Mouse (Mus musculus) splenic B cell, adult 2 months (primary cell): ENCODE data around the gene S100a4.

Source experiments
- DNase-seq: peaks from one replicate; pipeline ENCODE4 v3.0.0-alpha.2; 2011; ENCODE audit warnings: low read depth, low spot score
- H3K27me3 ChIP-seq: 2 replicates; pipeline ENCODE4 v1.6.1; 2012; ENCODE audit warnings: mild to moderate bottlenecking, low read length, moderate library complexity, mixed read lengths; ENCODE audit not compliant: control insufficient read depth, poor library complexity, insufficient read depth, severe bottlenecking
- H3K36me3 ChIP-seq: 2 replicates; pipeline ENCODE4 v1.6.1; 2012; ENCODE audit warnings: mild to moderate bottlenecking, low read length, moderate library complexity, mixed read lengths; ENCODE audit not compliant: control insufficient read depth, poor library complexity, insufficient read depth, severe bottlenecking

S100a4 gene

GRCm38 (mm10) chr3:90603623-90604022 lies at the start of gene S100a4:
Gene S100a4, plus strand, starts transcription at chr3:90603771.
- no peaks in the 10 kb centered on the region for H3K36me3 ChIP-seq
- no peaks in the 10 kb centered on the region for H3K27me3 ChIP-seq
- peak; percentile 46 for DNase-seq

- no peaks in the 10 kb centered on the region for H3K27me3 ChIP-seq
- DNase-seq, result no peak
- no peaks in the 10 kb centered on the region for H3K36me3 ChIP-seq
These were observed 47.6 kb upstream of the S100a4 start for GRCm38 (mm10) chr3:90555954-90556353.

GRCm38 (mm10) chr3:90560008-90560628 lies 43.5 kb upstream of the S100a4 start, which contains the start of gene S100a3:
Gene S100a3, plus strand, starts transcription at chr3:90560578.
- H3K36me3 ChIP-seq, result no peaks in the 10 kb centered on the region
- H3K27me3 ChIP-seq, result no peaks in the 10 kb centered on the region
- no peak for DNase-seq

GRCm38 (mm10) chr3:90574691-90575090 lies 28.9 kb upstream of the S100a4 start:
- no peak for DNase-seq
- Histone ChIP-seq H3K27me3 (no peaks in the 10 kb centered on the region), H3K36me3 (no peaks in the 10 kb centered on the region)

GRCm38 (mm10) chr3:90575320-90575719 lies 28.3 kb upstream of the S100a4 start:
- DNase-seq, result no peak
- no peaks in the 10 kb centered on the region for H3K27me3 ChIP-seq
- H3K36me3 ChIP-seq, result no peaks in the 10 kb centered on the region

GRCm38 (mm10) chr3:90576351-90577001 lies 27.1 kb upstream of the S100a4 start:
- Histone ChIP-seq H3K27me3 (no peaks in the 10 kb centered on the region), H3K36me3 (no peaks in the 10 kb centered on the region)
- no peak for DNase-seq

GRCm38 (mm10) chr3:90579433-90579832 lies 24.1 kb upstream of the S100a4 start:
- DNase-seq, result no peak
- Histone ChIP-seq H3K36me3 (no peaks in the 10 kb centered on the region), H3K27me3 (no peaks in the 10 kb centered on the region)

GRCm38 (mm10) chr3:90581141-90581540 lies 22.4 kb upstream of the S100a4 start:
- Histone ChIP-seq H3K36me3 (no peaks in the 10 kb centered on the region), H3K27me3 (no peaks in the 10 kb centered on the region)
- DNase-seq, result no peak

- DNase-seq, result peak; percentile 23
- H3K27me3 ChIP-seq, result no peaks in the 10 kb centered on the region
- H3K36me3 ChIP-seq, result no peaks in the 10 kb centered on the region
These were observed 21.4 kb upstream of the S100a4 start for GRCm38 (mm10) chr3:90582156-90582555.

GRCm38 (mm10) chr3:90582556-90582955 lies 21.0 kb upstream of the S100a4 start:
- H3K36me3 ChIP-seq, result no peaks in the 10 kb centered on the region
- DNase-seq, result no peak
- H3K27me3 ChIP-seq, result no peaks in the 10 kb centered on the region

GRCm38 (mm10) chr3:90583893-90584292 lies 19.7 kb upstream of the S100a4 start:
- Histone ChIP-seq H3K36me3 (no peaks in the 10 kb centered on the region), H3K27me3 (no peaks in the 10 kb centered on the region)
- DNase-seq, result no peak

GRCm38 (mm10) chr3:90585595-90585994 lies 18.0 kb upstream of the S100a4 start:
- DNase-seq, result peak; percentile 76
- no peaks in the 10 kb centered on the region for H3K36me3 ChIP-seq
- no peaks in the 10 kb centered on the region for H3K27me3 ChIP-seq

- Histone ChIP-seq H3K27me3 (no peaks in the 10 kb centered on the region), H3K36me3 (no peaks in the 10 kb centered on the region)
- DNase-seq, result peak; percentile 29
These were observed 17.4 kb upstream of the S100a4 start for GRCm38 (mm10) chr3:90586016-90586643.

- no peaks in the 10 kb centered on the region for H3K36me3 ChIP-seq
- peak; percentile 82 for DNase-seq
- H3K27me3 ChIP-seq, result no peaks in the 10 kb centered on the region
These were observed 16.7 kb upstream of the S100a4 start for GRCm38 (mm10) chr3:90586906-90587305.

GRCm38 (mm10) chr3:90587361-90588101 lies 16.0 kb upstream of the S100a4 start:
- DNase-seq, result peak; percentile 51
- no peaks in the 10 kb centered on the region for H3K36me3 ChIP-seq
- no peaks in the 10 kb centered on the region for H3K27me3 ChIP-seq
